Mouse (Mus musculus) embryonic stem cell, embryonic (primary cell): ENCODE measurements around the gene Ebf1.

Experiments
- CTCF ChIA-PET, 4 experiments: fragments of 300-600 bp in 2 of 4; fragments of 350-600 bp in 2 of 4; sonication (Branson Sonifier 250); formaldehyde crosslinking; loops; one replicate each; lab custom pipeline; 2022; ENCODE audit warnings: inconsistent platforms in 2 of 4; lab: Charles Lee
- POLR2A ChIA-PET, 4 experiments: fragments of 300-600 bp in 2 of 4; fragments of 350-600 bp in 2 of 4; sonication (Branson Sonifier 250); formaldehyde crosslinking; loops; one replicate each; lab custom pipeline; 2022; ENCODE audit warnings: antibody characterized with exemption in 4 of 4, inconsistent platforms in 1 of 4; lab: Charles Lee

The Ebf1 gene

DNA sequence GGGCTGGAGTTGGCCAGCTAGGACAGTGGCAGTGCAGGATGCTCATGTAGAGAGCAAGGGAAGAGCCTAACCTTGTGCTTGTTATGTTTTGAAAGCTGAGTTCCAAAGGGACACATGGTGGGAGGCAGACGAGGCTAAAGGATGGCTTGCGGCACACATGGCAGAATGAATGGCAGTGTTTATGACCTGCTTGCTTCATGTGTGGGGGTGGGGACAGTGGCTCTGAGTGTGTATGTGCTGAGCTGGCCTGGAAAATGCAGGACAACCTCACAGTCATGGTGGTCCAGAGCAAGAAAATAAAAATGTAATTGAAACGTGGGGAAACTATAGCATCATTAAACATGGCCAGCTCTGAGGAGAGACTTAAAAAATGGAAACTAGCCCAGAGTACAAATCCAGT lies 181.2 kb downstream of the Ebf1 start:
- CTCF ChIA-PET: no interaction called here

DNA sequence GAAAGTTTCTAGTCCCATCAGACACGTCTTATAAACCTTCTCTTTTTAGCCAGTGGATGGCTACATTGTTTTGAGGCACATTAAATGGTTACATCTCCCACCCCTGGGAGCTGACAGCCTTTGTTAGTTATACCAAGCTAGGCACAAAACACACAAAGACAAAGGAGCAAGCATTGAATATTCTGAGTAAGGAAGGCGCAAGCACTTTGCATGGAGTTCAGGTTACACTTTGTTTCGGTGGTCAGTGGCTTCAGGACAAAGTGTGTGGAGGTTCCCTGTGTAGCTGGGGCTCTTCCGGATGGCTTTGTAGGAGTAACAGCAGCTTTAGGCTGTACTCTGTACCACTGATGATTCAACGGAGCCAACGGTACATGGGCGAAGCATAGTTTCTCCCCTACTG lies 186.9 kb downstream of the Ebf1 start:
- CTCF ChIA-PET: interaction anchor here in 1 of 4 experiments (0.6 kb wide), 1 partner anchor 31 kb away, joined by 4 read pairs; no protein-coding TSS in a partner anchor
- POLR2A ChIA-PET: interaction anchor here in 2 of 4 experiments (0.5 to 1.2 kb wide), 2 partner anchors 57 to 1261 kb away, joined by 3 to 4 read pairs; no protein-coding TSS in a partner anchor

More for the DNA sequence above, 181.2 kb downstream of the Ebf1 start:
- POLR2A ChIA-PET: interaction anchor here in 1 of 4 experiments (0.9 kb wide), 2 partner anchors 9 to 15 kb away, joined by 3 read pairs; no protein-coding TSS in a partner anchor

DNA sequence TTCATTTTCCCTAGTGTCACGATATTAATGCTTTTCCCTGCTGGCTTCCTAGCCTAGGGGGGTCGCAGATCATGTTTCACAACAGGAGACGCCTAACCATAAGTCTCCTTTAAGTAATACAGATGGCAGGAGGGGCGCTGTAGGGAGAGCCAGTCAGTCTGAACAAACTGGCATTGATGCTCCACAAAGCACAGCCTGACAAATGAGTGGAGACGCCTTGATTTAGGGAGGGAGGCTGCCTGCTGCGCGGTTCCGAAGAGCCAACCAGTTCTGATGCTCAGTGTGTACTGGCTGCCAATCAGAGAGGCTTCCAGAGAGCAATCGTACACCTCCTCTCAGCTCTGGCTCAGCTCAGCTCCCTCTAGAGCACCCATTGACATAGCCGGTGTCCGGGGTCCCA lies 189.5 kb downstream of the Ebf1 start:
- ChIA-PET CTCF (interaction anchor here in 2 of 4 experiments (0.6 to 1.0 kb wide), 2 partner anchors 15 to 71 kb away, joined by 3 to 5 read pairs; no protein-coding TSS in a partner anchor), POLR2A (interaction anchor here in 2 of 4 experiments (0.5 to 1.4 kb wide), 2 partner anchors 21 to 245 kb away, joined by 3 read pairs; no protein-coding TSS in a partner anchor)

DNA sequence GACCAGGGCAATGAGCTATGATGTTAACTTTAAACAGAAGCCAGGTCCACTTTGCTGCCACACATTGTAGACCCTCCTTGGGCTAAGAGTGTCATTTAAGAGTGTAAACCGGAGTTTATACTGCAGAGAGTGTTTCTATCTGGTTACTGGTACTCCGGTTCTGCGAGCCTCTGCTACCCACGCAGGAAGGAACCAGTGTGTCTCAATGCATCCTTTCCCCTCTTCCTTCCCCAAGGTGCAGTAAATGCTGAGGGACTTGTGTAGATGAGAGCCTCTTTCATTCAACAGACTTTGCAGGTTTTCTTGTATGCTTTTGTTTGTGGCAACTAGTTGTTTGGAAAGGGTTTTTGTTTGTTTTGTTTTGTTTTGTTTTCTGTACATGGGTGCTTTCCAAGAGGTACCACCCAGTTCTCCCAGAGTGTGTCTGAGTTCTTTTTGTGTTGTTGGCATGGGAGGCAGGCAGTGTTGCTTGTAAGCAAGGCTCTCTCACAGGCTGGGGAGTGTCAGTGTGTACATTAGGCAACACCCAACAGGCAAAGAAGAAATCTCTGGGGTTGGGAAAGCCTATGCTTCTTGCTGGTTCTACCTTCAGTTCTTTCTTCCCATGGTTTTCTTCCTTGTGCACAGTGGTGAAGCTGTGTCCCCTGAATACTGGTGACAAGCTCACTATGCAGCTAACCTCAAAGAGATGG lies 191.9 kb downstream of the Ebf1 start:
- CTCF ChIA-PET: no interaction called here
- POLR2A ChIA-PET: no interaction called here

DNA sequence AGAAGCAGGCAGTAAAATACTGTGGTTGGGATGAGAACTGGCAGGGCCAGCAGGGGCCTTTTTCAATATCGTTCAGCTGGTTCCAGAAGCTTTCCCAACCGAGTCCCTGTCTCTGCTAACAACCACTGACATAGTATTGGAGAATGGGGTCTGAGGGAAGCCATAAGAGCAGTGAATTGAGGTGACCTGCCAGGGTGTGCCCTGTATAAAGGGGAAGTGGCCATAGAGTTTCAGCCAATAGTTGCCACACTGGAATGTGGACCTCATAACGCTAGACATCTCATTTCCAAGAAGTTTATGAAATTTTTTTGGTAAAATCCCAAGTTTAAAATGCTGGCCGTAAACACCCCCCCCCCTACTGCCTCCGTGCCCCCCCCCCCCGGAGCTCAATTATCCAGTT lies 193.9 kb downstream of the Ebf1 start:
- ChIA-PET POLR2A (interaction anchor here in 1 of 4 experiments (0.6 kb wide), 1 partner anchor 174 kb away, joined by 3 read pairs; no protein-coding TSS in a partner anchor), CTCF (interaction anchor here in 1 of 4 experiments (0.7 kb wide), 1 partner anchor 119 kb away, joined by 3 read pairs; no protein-coding TSS in a partner anchor)

DNA sequence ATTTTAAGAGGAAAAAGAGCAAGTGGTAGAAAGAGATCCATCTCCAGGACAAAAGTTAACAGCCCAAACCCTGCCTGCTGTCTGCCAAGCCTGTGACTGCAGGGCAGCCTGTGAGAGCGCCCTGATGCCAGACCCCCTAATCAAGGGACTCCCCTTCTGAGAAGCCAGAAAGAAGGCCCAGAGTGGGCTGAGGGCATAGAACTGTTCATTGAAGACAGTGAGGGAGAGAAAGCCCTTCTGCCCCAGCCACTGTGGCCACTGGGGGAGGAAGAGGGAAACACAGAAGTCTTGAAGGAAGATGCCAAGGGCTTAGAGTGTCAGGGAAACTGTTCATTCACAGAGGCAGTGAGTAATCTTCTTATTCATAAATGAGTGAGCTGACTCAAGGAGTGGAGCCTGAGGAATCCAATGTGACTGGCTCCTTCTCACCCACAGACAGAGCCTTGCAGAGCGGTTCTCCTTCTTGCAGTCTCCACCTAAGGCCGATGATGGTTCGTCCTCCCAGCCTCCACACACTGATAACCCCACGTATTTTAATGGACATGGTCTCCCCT lies 195.2 kb downstream of the Ebf1 start:
- ChIA-PET CTCF (no interaction called here), POLR2A (no interaction called here)

DNA sequence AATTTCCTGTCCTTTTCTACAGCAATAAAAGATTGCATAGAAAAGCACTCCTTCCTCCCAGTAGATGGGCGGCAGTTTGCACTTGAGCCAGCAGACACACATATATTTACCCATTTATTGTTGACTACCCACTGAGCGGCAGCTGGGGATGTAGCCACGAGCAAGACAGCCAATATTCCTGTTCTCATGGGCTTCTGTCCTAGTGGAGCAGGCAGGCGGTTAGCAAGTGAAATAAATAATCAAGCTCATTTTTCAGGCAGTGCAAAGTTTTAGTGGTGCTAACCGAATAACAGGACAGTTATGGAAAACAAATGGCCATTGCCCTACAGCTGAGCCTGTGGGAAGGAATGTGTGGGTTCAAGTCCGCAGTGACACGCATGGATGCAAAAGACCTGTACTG lies 196.4 kb downstream of the Ebf1 start:
- POLR2A ChIA-PET: interaction anchor here in 1 of 4 experiments (1.4 kb wide), 1 partner anchor 16 kb away, joined by 3 read pairs; no protein-coding TSS in a partner anchor
- CTCF ChIA-PET: no interaction called here

DNA sequence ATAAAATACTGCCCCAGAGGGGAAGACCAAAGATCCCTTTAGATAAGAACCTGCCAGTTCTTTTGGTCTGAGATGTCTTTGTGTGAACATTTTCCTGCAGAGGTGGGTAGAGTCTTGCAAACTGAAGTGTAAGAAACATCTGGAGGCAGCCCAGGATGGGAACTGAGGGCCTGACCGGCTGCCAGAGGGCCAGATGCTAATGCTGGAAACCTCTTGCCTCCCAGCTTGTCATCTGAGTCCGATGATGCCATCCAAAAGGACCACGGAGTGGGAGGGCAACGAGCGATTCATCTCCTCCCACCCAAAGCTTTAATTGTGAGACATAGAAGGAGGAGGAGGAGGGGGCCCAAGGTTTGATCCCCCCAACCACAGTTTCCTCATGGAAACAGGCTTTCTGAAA lies 197.7 kb downstream of the Ebf1 start:
- POLR2A ChIA-PET: interaction anchor here in 1 of 4 experiments (0.6 kb wide), 1 partner anchor 56 kb away, joined by 3 read pairs; no protein-coding TSS in a partner anchor
- CTCF ChIA-PET: interaction anchor here in 2 of 4 experiments (0.5 to 0.6 kb wide), 2 partner anchors 42 to 188 kb away, joined by 3 read pairs; no protein-coding TSS in a partner anchor

DNA sequence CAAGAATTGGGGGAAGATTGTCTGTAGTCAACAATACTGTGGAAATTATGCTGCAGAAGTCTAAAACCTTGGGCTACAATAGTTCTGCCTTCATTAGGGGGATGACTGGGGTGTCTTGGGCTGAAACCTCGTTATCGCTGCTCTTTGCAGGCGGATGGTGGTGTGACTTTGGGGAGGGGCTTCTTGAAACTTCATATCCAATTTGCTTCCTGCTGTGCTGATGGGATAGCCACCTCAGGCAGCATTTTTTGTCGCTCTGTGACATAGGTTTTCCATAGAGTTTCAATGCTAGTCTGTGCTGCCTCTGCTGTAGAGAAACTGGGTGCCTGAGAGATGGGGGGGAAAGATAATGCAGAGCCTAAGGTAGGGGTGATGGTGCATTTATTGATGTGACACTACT lies 198.9 kb downstream of the Ebf1 start:
- ChIA-PET POLR2A (no interaction called here), CTCF (no interaction called here)

DNA sequence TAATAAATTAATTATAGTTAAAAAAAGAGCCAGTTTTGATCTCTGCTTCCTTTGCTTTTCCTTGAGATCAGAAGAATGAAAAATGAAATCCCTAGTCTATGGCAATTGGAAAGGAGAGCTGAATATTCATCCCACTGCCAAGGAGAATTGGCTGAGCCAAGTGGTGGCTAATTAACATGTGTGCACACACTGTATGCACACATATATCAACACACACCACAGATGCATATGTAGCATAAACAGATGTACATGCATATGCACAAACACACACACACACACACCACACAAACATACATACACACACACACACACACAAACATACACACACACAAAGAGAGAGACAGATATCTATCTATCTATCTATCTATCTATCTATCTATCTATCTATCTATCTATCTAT lies 205.2 kb downstream of the Ebf1 start:
- CTCF ChIA-PET: no interaction called here

DNA sequence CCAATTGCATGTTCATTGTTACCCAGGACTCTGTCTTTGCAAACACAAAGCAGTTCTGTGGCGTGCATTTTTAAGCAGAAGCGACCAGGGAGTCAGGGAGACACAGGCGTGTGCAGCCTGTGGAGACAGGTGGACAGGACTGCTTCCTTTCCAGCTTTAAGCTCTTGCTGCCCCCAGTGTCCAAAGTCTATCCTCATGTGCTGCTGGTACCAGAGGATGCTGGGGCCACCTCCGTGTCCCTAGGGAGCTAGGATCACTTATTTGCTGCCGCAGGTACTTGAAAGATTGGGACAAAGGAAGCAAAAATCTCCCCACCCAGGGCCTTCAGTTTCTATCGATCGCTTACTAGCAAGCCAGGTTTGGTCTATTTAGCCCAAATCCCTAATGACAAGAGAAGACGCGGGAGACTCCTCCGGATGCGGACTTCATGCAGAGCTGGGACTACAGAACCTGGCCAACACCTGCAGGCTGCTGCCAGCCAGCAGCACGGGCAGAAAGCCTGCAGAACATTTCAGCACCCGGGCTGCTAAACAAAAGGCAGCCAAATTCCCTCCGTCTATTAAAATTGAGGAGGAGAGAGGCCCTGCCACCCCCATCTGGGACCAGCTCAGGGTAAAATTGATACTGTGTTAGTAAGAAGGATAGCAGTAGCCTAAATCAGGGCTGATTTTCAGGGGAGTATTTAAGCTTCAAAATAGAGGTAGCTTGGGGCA lies 215.3 kb downstream of the Ebf1 start:
- ChIA-PET POLR2A (interaction anchor here in 2 of 4 experiments (0.7 to 2.9 kb wide), 6 partner anchors 9 to 215 kb away, joined by 3 to 13 read pairs (median 6); partner anchors contain the start of gene Ebf1 (in 1 of the 2)), CTCF (interaction anchor here (0.8 to 1.2 kb wide), 5 partner anchors 9 to 222 kb away, joined by 3 to 4 read pairs (median 3); no protein-coding TSS in a partner anchor)

More for the DNA sequence above, 205.2 kb downstream of the Ebf1 start:
- POLR2A ChIA-PET: interaction anchor here in 1 of 4 experiments (1.4 to 1.6 kb wide), 2 partner anchors 11 to 48 kb away, joined by 3 to 7 read pairs; no protein-coding TSS in a partner anchor

DNA sequence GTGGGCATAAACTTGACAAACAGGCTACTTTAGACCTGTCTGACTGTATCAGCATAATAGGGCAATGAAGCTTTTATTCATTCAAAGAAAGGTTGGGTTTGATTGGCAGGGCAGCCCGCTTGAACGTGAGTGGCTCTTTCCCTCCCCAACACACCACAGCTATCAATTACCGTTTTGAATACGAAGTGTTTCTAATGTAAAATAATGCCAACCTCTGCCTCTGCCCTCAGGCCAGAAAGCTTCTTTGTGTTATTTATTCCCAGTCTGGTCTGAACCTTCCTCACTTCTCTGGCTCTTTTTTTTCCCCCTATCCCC lies 215.8 kb downstream of the Ebf1 start:
- POLR2A ChIA-PET: interaction anchor here in 2 of 4 experiments (0.6 to 2.9 kb wide), 7 partner anchors 10 to 216 kb away, joined by 3 to 13 read pairs (median 5); partner anchors contain the start of gene Ebf1 (in 1 of the 2)
- CTCF ChIA-PET: interaction anchor here (0.8 to 1.2 kb wide), 6 partner anchors 9 to 222 kb away, joined by 3 to 4 read pairs (median 3); partner anchors contain the start of gene Ebf1 (in 1 of the 4)

DNA sequence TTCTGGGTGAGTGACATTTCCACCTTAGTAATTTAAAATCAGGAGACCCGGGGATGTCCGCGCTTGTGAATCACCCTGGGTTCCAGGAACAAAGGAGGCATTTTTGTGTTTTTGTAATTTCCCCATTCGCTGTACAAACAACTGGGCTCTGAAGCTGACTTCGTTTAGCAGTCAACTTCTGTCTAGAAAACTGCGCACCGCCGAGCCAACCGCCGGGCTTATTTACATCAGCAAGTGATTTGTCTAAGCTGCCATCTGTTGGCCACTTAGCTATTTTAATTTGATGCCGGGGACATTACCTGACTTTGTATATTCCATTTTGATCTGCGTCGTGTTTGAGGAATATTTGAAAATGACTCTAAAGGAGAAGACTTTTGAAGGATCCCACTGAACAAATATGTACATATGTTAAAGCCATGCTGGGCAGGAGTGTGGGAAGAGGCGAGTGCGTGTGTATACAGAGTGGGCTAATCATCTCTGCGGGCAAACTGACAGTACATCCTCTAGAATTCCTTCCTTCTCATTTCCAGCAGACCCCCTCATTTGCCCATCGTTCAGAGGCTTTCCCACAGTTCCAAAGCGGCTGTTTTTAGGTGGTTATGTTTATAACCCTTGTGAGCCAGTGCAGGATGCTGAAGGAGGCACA lies 216.4 kb downstream of the Ebf1 start:
- ChIA-PET CTCF (interaction anchor here in 3 of 4 experiments (0.6 to 1.2 kb wide), 6 partner anchors 8 to 223 kb away, joined by 3 to 4 read pairs (median 3); partner anchors contain the start of gene Ebf1 (in 1 of the 3)), POLR2A (interaction anchor here in 2 of 4 experiments (0.6 to 2.9 kb wide), 10 partner anchors 9 to 1338 kb away, joined by 3 to 13 read pairs (median 3); partner anchors contain the start of gene Ebf1 (in 1 of the 2))

DNA sequence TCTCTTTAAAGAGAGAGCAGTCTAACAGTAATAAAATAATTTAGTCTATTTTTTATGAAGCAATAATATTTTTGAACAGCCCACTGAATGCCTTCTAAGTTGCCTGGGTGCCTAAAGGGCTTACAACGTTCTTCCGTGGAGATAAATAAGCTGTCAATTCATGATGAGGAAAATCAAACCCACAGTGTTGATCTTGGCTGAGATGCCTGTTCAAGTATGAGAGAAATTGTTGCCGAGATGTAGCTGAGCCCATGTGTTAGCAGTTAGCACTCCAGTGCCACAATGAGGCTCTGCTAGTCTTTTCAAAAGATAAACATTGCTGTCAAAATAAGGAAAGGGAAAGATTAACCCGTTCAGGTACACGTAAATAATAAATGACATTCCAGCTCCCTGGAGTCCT lies 218.0 kb downstream of the Ebf1 start:
- CTCF ChIA-PET: no interaction called here
- POLR2A ChIA-PET: interaction anchor here in 1 of 4 experiments (0.5 kb wide), 1 partner anchor 254 kb away, joined by 4 read pairs; no protein-coding TSS in a partner anchor

DNA sequence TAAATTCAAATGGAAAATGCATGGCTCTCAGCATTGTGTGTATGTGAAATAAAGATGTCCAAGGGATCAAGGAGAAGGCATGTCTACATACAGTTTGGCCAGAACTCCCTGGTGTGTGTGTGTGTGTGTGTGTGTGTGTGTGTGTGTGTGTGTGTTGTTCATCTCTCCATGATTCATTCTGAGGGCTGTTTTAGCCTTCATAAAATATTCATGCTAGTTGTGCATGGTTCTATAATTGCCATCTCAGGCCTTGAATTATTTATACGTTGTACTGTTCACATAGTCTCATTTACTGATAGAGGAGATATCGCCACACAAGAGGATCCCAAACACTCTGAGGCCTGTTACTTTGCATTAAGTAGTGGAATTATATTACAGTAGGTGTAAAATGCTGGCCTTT lies 220.5 kb downstream of the Ebf1 start:
- POLR2A ChIA-PET: no interaction called here
- CTCF ChIA-PET: no interaction called here

DNA sequence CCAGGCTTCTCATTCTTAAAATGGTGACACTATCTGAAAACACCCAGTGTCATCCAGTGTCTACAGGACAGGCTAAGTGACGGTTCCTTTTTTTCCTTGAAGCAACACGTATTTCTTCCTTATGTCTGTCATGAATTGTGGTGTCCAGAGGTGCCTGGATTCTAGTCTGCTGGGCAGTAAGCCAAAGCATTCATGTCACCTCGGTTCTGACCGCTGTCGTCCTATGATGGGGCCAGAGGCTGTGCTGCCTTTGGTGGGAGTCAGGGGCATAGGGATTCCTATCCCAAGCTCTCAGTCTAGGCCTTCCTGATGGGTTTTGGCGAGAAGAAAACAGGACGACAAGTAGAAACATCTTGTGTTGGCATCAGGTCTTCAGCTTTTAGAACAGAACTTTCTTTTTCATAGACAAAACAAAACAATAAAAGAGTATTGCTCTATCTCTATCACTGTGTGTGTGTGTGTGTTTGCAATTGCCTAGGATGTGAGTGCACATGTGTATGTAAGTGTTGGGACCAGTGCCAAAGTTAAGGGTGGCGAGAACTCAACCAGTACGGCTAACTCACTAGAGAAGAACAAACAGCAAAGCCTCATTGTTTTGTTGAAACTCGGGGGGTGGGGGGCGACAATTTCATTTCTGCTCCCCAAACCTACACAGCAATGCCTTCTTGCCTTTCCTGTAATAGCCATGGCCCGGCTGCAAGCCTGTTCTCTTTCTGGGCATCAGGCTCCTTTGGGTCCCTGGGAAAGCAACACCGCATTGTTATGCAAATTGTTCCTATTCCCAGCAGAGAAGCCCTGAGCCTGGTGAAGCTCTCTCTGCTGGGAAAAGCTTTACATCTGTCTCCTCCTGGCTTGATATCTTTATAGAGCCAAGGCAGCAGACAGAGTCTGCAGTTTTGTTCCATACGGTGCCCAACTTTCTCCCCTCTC lies 224.3 kb downstream of the Ebf1 start:
- POLR2A ChIA-PET: interaction anchor here (0.5 to 2.4 kb wide), 7 partner anchors 9 to 169 kb away, joined by 3 to 13 read pairs (median 4); no protein-coding TSS in a partner anchor
- CTCF ChIA-PET: interaction anchor here in 3 of 4 experiments (0.6 to 1.0 kb wide), 8 partner anchors 8 to 372 kb away, joined by 3 to 14 read pairs (median 3); no protein-coding TSS in a partner anchor

DNA sequence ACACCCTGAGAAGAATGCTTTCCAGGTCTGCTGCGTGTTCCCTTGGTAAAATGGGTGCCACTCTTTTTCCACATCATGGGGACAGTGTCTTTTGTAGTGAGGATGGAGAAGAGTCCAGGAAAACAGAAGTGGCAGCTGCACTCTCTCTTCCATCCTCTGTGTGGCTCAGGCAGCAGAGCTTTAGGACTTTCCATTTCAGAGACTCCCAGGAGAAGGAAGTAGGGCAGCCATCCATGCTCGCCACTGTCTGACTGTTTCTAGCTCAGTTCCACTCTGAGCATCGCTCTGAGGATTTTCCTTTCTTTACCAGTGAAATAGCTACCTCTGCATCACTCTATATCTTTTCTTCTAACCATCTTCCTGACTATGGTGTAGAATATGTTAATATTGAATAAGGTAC lies 234.8 kb downstream of the Ebf1 start:
- CTCF ChIA-PET: interaction anchor here in 1 of 4 experiments (0.9 kb wide), 1 partner anchor 10 kb away, joined by 4 read pairs; no protein-coding TSS in a partner anchor
- POLR2A ChIA-PET: interaction anchor here in 2 of 4 experiments (0.6 to 1.7 kb wide), 4 partner anchors 10 to 55 kb away, joined by 3 to 7 read pairs (median 6); no protein-coding TSS in a partner anchor
